Mouse (Mus musculus): ENCODE results near the gene Fmo4. TPM values are rescaled to one million over a fixed set of nuclear protein-coding genes. Genes with fewer than 3 reads are reported as not detected.
"Not testable (repeated sequence)": the region's sequence is repeated elsewhere in the genome, so short reads cannot be mapped to it uniquely, and the experiment has no call there.

Gene Fmo4
- polyA plus RNA-seq, 1 experiment from 2014 or later = 0.40 TPM

DNA sequence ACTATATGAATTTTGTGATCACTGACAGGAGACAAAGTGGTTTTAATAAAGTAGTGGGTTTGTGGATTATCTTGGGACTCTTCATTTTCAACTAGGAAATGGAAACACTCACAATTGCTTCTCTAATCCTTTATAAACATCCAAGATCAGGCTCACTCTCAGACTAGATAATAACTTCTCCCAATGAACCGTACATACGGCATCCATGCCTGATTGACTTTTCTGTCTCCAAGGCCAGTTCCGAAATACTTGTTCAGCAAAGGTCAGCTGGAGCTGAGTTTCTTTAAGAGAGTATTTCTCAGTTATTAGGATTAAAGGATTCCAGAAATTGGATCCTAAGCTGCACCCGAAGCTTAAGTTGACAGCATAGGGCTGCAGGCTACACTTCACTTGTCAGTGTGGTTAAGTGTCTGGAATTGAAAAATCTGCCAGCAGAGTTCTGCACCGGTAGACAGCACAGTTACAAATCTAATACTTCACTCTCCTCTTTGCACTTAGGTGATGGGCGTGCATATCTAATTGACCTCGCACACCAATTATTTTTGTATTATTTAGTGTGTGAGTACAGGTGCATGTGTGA lies 30.0 kb downstream of the Fmo4 start:
- H3K27ac ChIP-seq = no peak overlapping the region

DNA sequence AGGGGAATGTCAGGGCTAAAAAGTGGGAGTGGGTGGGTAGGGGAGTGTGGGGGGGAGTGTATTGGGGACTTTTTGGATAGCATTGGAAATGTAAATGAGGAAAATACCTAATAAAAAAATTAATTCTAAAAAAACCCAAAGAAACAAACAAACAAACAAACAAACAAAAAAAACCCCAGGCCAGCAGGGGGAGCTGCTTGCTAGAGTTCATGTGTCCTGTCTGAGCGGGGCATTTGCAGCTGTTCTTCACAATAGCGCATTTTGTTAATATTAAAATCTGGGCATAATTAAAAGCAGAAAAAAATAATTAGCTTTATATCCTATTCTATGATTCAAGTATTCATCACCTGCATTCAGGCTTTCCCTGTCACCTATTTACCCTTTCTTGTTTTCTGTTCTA lies 32.7 kb downstream of the Fmo4 start:
- 92% methylated on average over 2 of the region's 2 CpGs for WGBS
- H3K27ac ChIP-seq; H3K36me3 ChIP-seq; H3K9me3 ChIP-seq; H3K4me1 ChIP-seq (replicated peaks); H3K27me3 ChIP-seq; H3K4me2 ChIP-seq (replicated peaks); ATAC-seq; H3K9ac ChIP-seq (replicated peaks); H3K4me3 ChIP-seq (replicated peaks): not testable (repeated sequence)

More for the DNA sequence above, 30.0 kb downstream of the Fmo4 start:
- H3K4me1 ChIP-seq (replicated peaks) = no peaks in the 10 kb centered on the region
- 63% methylated on average over 7 of the region's 7 CpGs for WGBS
- H3K9ac ChIP-seq (replicated peaks) = no peak overlapping the region
- H3K9me3 ChIP-seq = no peaks in the 10 kb centered on the region
- H3K27me3 ChIP-seq = no peaks in the 10 kb centered on the region
- H3K36me3 ChIP-seq = no peaks in the 10 kb centered on the region
- H3K4me2 ChIP-seq (replicated peaks) = no peak overlapping the region
- ATAC-seq = peak; percentile 60; the same call in 1 of the 2 replicates
- H3K4me3 ChIP-seq (replicated peaks) = no peak overlapping the region

DNA sequence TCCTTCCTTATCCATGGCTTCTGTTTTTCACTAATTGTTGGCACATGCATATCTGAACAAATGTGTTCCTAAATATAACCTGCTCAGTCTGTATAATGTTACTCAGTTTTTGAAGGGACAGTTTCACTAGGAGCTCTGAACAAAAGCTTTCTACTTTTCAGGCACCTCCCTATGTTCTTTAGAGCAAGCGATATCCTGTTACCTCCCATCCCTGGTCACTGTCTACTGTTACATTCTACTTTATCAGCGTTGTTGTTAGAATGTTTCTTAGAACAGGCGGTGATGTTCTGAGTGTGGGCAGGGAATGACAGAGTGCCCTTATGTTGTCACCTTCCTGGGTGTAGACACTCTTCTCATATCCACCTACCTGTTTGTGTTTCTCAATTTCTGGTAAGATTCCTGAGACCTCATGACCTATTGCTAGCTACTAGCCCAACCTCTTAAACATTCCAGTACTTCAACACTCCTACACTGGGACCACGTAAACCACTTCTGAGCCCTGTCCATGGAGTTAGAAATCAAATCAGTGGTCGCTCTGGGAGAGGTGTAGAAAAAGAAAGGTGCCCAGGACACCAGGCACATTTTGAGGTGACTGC lies 35.7 kb downstream of the Fmo4 start:
- H3K27ac ChIP-seq = no peak overlapping the region
- no peak for ATAC-seq
- H3K4me3 ChIP-seq (replicated peaks) = no peak overlapping the region
- H3K4me1 ChIP-seq (replicated peaks) = no peaks in the 10 kb centered on the region
- H3K36me3 ChIP-seq = no peaks in the 10 kb centered on the region
- H3K27me3 ChIP-seq = no peaks in the 10 kb centered on the region
- no peaks in the 10 kb centered on the region for H3K9me3 ChIP-seq
- 93% methylated on average over 5 of the region's 5 CpGs for WGBS
- H3K4me2 ChIP-seq (replicated peaks) = no peak overlapping the region
- H3K9ac ChIP-seq (replicated peaks) = no peak overlapping the region

DNA sequence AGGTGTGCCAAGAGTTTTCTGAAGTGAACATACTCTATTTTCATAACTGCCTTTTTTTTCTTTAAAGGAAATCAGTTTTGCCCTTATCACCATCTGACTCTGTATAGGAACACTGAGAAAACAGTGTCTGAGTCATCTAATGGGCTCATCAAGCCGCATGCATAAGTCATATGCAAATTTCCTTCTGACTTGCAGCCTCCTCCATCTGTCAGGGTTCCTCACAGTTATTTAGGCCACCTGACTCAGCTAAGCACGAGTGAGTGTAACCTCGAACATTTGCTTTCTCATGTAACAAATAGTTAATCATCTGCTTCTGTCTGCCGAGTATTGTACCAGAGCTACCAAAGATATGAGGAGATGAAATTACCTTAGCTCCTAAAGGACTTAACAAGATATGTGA lies 40.1 kb downstream of the Fmo4 start:
- Histone ChIP-seq H3K4me2 (replicated peaks) (no peak overlapping the region), H3K4me3 (replicated peaks) (no peak overlapping the region), H3K27me3 (no peaks in the 10 kb centered on the region), H3K9ac (replicated peaks) (no peak overlapping the region), H3K9me3 (no peaks in the 10 kb centered on the region), H3K4me1 (replicated peaks) (no peaks in the 10 kb centered on the region), H3K36me3 (no peaks in the 10 kb centered on the region), H3K27ac (no peak overlapping the region)
- ATAC-seq = no peak
- WGBS = 62% methylated on average over 4 of the region's 4 CpGs

DNA sequence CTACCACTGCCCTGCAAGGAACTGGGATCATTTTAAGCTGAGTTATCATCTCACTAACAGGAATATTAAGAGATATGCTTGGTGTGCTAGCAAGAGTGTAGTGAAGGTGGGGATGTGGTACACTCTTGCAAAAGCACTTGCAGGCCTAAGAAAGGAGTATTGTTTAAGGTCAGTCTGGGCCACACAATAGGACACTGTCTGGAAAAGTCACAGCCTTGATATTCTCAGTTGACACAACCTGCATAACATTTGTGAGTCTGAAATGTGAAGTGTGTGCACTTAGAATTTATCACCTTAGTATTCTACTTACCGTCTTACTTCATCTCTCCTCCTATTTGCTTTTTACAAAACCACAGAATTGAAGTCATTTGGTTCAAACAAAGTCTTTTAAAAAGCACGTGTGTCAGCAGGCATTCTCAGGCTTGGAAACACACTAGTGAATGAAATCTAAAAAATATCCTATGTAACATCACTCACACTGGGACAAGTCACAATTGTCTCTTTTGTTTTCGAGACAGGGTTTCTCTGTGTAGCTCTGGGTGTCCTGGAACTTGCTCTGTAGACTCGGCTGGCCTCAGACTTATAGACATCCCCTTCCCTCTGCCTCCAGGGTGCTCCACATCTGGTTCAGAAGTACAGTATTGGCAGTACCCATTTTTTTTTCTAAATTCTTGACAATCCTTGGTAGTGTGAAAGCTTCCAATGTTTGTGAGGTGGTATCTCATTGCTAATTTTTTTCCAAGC lies 42.0 kb downstream of the Fmo4 start:
- WGBS = 69% methylated on average over 4 of the region's 4 CpGs
- Histone ChIP-seq H3K9ac (replicated peaks) (no peak overlapping the region), H3K4me1 (replicated peaks) (no peaks in the 10 kb centered on the region), H3K27ac (no peak overlapping the region), H3K27me3 (no peaks in the 10 kb centered on the region), H3K36me3 (no peaks in the 10 kb centered on the region), H3K4me2 (replicated peaks) (no peak overlapping the region), H3K9me3 (no peaks in the 10 kb centered on the region), H3K4me3 (replicated peaks) (no peak overlapping the region)
- ATAC-seq = no peak

DNA sequence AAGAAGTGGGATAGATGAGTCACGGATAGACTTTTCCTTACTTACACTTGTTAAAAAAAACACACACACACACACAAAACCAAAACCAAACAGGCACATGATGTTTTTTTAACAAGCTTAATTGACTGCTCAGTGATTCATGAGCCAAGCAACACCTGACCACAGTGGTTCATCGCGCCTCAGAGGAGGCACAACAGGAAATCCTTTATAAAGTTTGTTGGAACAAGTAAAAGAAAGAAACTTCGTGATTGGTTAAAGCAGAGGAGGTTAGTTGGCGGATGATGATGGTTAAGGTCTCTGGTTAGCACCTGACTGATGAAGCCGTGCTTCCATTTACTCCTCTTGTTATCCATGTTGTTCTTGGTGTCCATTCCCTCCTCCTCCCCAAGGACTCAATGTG lies 61.8 kb downstream of the Fmo4 start:
- H3K27ac ChIP-seq = no peak overlapping the region
- no peaks in the 10 kb centered on the region for H3K36me3 ChIP-seq
- H3K4me1 ChIP-seq (replicated peaks) = no peaks in the 10 kb centered on the region
- no peak overlapping the region for H3K4me2 ChIP-seq (replicated peaks)
- H3K9me3 ChIP-seq = no peaks in the 10 kb centered on the region
- H3K27me3 ChIP-seq = no peaks in the 10 kb centered on the region
- no peak overlapping the region for H3K4me3 ChIP-seq (replicated peaks)
- H3K9ac ChIP-seq (replicated peaks) = no peak overlapping the region
- ATAC-seq = no peak
- WGBS = 90% methylated on average over 6 of the region's 6 CpGs

DNA sequence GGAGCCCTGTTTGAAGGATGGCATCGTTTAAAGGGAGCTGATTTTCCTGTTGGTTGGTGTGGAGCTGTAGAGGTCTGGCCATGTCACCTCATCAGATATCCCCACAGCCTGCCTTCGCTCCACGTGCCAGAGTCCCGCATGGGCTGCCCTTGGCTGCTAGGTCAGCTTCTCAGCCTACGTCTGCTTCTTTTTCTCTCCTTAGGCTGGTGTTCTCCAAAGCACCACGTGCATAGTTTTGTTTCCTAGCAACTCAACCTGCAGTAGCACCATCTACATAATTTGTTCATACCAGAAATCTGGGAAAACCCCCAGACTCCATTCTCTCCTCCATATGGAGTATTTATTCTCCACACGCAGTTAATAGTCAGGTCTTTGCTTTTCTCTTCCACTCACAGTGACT lies 64.2 kb downstream of the Fmo4 start:
- WGBS = 70% methylated on average over 7 of the region's 7 CpGs
- Histone ChIP-seq H3K9ac (replicated peaks) (no peak overlapping the region), H3K9me3 (no peaks in the 10 kb centered on the region), H3K4me3 (replicated peaks) (no peak overlapping the region), H3K27ac (no peak overlapping the region), H3K27me3 (no peaks in the 10 kb centered on the region), H3K4me1 (replicated peaks) (no peaks in the 10 kb centered on the region), H3K36me3 (no peaks in the 10 kb centered on the region), H3K4me2 (replicated peaks) (no peak overlapping the region)
- no peak for ATAC-seq

DNA sequence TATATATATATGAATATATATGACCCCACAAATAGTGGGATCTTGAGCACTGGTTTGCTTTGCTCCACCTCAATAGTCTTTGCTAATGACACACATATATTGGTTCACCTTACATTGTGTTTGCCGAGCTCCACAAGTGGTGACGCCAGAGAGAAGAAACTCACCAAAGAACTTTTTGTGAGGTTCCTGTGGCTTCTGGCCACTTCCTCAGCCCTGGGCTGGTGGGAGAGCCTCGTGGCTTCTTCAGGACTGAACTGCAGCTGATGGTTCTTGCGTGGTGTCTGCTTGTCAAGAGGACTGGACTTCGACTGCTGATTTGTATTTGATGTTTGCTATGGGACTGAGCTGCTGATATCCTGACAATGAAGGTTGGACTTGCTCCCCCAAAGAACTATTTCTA lies 65.0 kb downstream of the Fmo4 start:
- Histone ChIP-seq H3K4me3 (replicated peaks) (no peak overlapping the region), H3K9me3 (no peaks in the 10 kb centered on the region), H3K27ac (no peak overlapping the region), H3K4me2 (replicated peaks) (no peak overlapping the region), H3K27me3 (no peaks in the 10 kb centered on the region), H3K36me3 (no peaks in the 10 kb centered on the region), H3K9ac (replicated peaks) (no peak overlapping the region), H3K4me1 (replicated peaks) (no peaks in the 10 kb centered on the region)
- no peak for ATAC-seq
- 87% methylated on average over 5 of the region's 5 CpGs for WGBS

Other genes starting within 250 kb of the Fmo4 start
- gene Vamp4, start 243.5 kb downstream of the Fmo4 start, polyA plus RNA-seq (2015; fragmentation: Nextera tagmentation; extraction: Ambion mirVana) = 66.6 and 70.7 TPM in 2 replicates
- gene Myoc, start 174.8 kb downstream of the Fmo4 start, polyA plus RNA-seq (2015; fragmentation: Nextera tagmentation; extraction: Ambion mirVana) = not detected in 2 replicates
- gene Myocos, start 155.8 kb downstream of the Fmo4 start, polyA plus RNA-seq (2015; fragmentation: Nextera tagmentation; extraction: Ambion mirVana) = not detected in 2 replicates
- 171 and 187 TPM in 2 replicates for gene Prrc2c, start 73.4 kb downstream of the Fmo4 start, polyA plus RNA-seq (2015; fragmentation: Nextera tagmentation; extraction: Ambion mirVana)
- gene Fmo1, start 52.6 kb upstream of the Fmo4 start, polyA plus RNA-seq (2015; fragmentation: Nextera tagmentation; extraction: Ambion mirVana) = 14.9 and 15.2 TPM in 2 replicates
- gene Fmo2, start 84.8 kb upstream of the Fmo4 start, polyA plus RNA-seq (2015; fragmentation: Nextera tagmentation; extraction: Ambion mirVana) = 0.13 TPM in 1 of 2 replicates, not detected in the other
- gene Fmo6, start 123.5 kb upstream of the Fmo4 start, polyA plus RNA-seq (2015; fragmentation: Nextera tagmentation; extraction: Ambion mirVana) = not detected in 2 replicates
- gene Fmo3, start 170.6 kb upstream of the Fmo4 start, polyA plus RNA-seq (2015; fragmentation: Nextera tagmentation; extraction: Ambion mirVana) = not detected in 2 replicates